ENCODE assay signal across 17 mouse cellular contexts in the genomic region with DNA sequence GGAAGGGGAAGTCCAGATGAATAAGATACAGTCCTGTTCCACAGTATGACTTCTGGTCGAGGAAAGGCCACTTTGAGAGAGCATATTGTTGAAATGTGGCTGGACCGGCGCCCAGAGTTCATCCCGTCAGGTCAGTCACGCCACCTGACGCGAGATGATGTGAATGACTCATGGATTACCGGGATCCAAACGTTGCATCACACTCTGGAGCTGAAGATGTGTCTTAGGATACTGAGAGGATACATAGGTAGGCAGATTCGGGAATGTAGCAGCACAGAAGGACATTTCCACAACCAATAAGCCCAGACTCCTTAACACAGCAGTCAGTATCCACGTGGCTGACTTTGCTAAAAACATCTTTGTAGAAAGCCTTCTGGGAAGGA. TPM values are rescaled to one million over a fixed set of nuclear protein-coding genes. Genes with fewer than 3 reads are reported as not detected.
DNase-seq lines count a peak whose midpoint lies in the region; ATAC-seq lines count a peak whose summit lies in the region.
"Had no signal": no experiment of that assay in that cellular context is flagged by ENCODE, and none has a peak within 500 bp of the region (broad histone marks: within the 10 kb centered on the region; RNA-seq: fewer than 3 reads in every experiment).

No protein-coding gene starts in this region.

- no peak overlapping the region for H3K27ac ChIP-seq in midbrain, embryonic 11.5 days (ENCODE audit: low read depth, low read length)
- H3K27ac ChIP-seq: gastrocnemius, adult 2 months; heart, embryonic 13.5 days; kidney, postnatal 0 days; neural tube, embryonic 13.5 days; stomach, embryonic 15.5 days had no signal

- no peak overlapping the region for H3K4me3 ChIP-seq in midbrain, embryonic 11.5 days (ENCODE audit: low read depth, low read length)
- H3K4me3 ChIP-seq: gastrocnemius, adult 2 months; heart, embryonic 13.5 days; neural tube, embryonic 13.5 days; stomach, embryonic 15.5 days had no signal

- ATAC-seq in midbrain, embryonic 11.5 days (ENCODE audit: low FRiP score): no peak
- ATAC-seq: activated CD4-positive, CD25-positive, alpha-beta regulatory T cell, adult 4 months; forebrain, embryonic 14.5 days had no signal

- no peaks in the 10 kb centered on the region for H3K36me3 ChIP-seq in midbrain, embryonic 11.5 days (ENCODE audit: control insufficient read depth, insufficient read depth, low read length)
- H3K36me3 ChIP-seq: heart, embryonic 13.5 days; neural tube, embryonic 13.5 days; stomach, embryonic 15.5 days had no signal

- WGBS in midbrain, embryonic 11.5 days: 90% methylated on average over 11 of the region's 11 CpGs

- peak; percentile 45 for DNase-seq in heart, postnatal 4 days
- DNase-seq in heart, adult 8-10 months (ENCODE audit: low spot score): no peak
- DNase-seq in 3T3-L1 (ENCODE audit: low read depth, low spot score): peak; percentile 82
- peak; percentile 49 for DNase-seq in brain, adult 2 months (ENCODE audit: low read depth, low spot score)
- peak; percentile 58 for DNase-seq in lung, postnatal 14 days
- no peak for DNase-seq in ovary, postnatal 36 days (ENCODE audit: low spot score)
- DNase-seq in midbrain, embryonic 11.5 days (ENCODE audit: low spot score, missing footprints): no peak
- no peak for DNase-seq in layer of hippocampus, adult 9-11 months
- DNase-seq: cerebellum, adult 8-10 months; gastrocnemius, adult 2 months; layer of hippocampus, postnatal 36 days had no signal

- no peaks in the 10 kb centered on the region for H3K27me3 ChIP-seq in midbrain, embryonic 11.5 days (ENCODE audit: control insufficient read depth, insufficient read depth, low read length)
- H3K27me3 ChIP-seq: heart, embryonic 13.5 days; neural tube, embryonic 13.5 days; stomach, embryonic 15.5 days had no signal

- no peak overlapping the region for H3K4me2 ChIP-seq in midbrain, embryonic 11.5 days
- H3K4me2 ChIP-seq: heart, embryonic 13.5 days; neural tube, embryonic 13.5 days; stomach, embryonic 15.5 days had no signal

- H3K9me3 ChIP-seq in midbrain, embryonic 11.5 days (ENCODE audit: control insufficient read depth, low read length): no peaks in the 10 kb centered on the region
- H3K9me3 ChIP-seq: heart, embryonic 13.5 days; neural tube, embryonic 13.5 days; stomach, embryonic 15.5 days had no signal

- no peak overlapping the region for H3K9ac ChIP-seq in midbrain, embryonic 11.5 days (ENCODE audit: low read length)
- H3K9ac ChIP-seq: heart, embryonic 13.5 days; neural tube, embryonic 13.5 days; stomach, embryonic 15.5 days had no signal

- no peaks in the 10 kb centered on the region for H3K4me1 ChIP-seq in midbrain, embryonic 11.5 days (ENCODE audit: control insufficient read depth, insufficient read depth, low read length)
- H3K4me1 ChIP-seq: neural tube, embryonic 13.5 days had no signal

RNA-seq across cellular contexts. Expression of a gene that starts 10.2 kb away (rescaled TPM):
- 10 to 100 TPM; 38.1 to 38.6 TPM for total RNA-seq in heart, postnatal 4 days (2021)
- 10 to 100 TPM; 26.1 to 29.2 (median 27.6) TPM for total RNA-seq in heart, adult 8-10 months (2022)
- 24.8 and 28.9 TPM in 2 replicates for polyA plus RNA-seq in midbrain, embryonic 11.5 days (2014; fragmentation: Nextera tagmentation; extraction: Ambion mirVana)

Comparison
In these comparisons a context has a peak if more than half of its experiments do, and no peak if none do; other contexts are left out.
1. DNase-seq: peak in heart, postnatal 4 days (single experiment), 3T3-L1 (single experiment), brain, adult 2 months (single experiment) and lung, postnatal 14 days (single experiment); none in heart, adult 8-10 months (single experiment), ovary, postnatal 36 days (single experiment), midbrain, embryonic 11.5 days (single experiment) and layer of hippocampus, adult 9-11 months (single experiment).